Mouse (Mus musculus): ENCODE measurements around the gene Gm4787.
"Not testable (repeated sequence)": the region's sequence is repeated elsewhere in the genome, so short reads cannot be mapped to it uniquely, and the experiment has no call there.

The Gm4787 gene

DNA sequence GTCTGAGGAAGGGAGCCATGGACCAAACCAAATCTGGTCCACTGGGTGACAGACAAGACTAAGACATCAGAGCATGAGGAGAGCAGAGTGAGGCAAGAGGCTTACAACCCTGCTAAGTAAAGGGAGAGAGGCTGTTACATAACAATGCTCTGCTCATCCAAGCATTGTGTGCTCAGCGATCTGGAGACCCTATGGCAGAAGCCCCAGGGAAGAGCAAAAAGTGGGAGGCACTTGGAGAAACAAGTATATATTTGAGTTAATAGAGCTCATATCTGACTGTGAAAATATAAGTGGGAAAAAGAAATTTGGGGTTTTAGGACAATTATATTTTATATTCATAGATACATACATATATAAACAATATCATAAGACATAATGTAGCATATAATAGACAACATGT is at the start of gene Gm4787:
Gene Gm4787 (minus strand): TSS at position 101 of the 400 bp plus-strand sequence.
- DNase-seq (ENCODE audit: low spot score in 2 of 2): not testable (repeated sequence)

- no peak for DNase-seq (ENCODE audit: low spot score in 2 of 2)
Observed at GRCm38 (mm10) chr12:81421846-81422245, 42.6 kb upstream of the Gm4787 start, which contains the start of gene Adam4. Gene Adam4, minus strand, starts transcription at chr12:81421946.

- DNase-seq (ENCODE audit: low spot score in 2 of 2): no peak
Observed at GRCm38 (mm10) chr12:81413211-81413610, 33.9 kb upstream of the Gm4787 start.

DNA sequence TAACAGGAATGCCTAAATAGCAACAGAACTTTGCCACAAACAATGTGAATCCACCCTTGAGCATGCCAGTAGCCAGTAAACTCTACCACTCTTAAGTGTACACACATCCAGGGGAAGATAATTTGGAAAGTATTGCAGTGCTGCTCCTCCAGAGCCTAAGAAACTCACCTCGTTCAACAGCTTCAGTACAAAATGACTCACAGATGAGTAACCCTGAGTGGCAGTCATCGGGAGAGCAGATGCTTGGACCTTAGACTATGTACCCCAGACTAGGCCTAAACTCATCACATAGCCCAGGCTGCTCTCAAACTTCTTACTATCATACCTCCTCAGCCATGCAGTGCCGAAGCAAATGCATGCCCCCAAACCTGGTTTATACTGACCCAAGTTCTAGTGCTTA is 29.7 kb upstream of the Gm4787 start:
- DNase-seq (ENCODE audit: low spot score in 2 of 2): no peak

- DNase-seq (ENCODE audit: low spot score in 2 of 2): peak in 1 of 2 experiments; percentile 33
Observed at GRCm38 (mm10) chr12:81402187-81402586, 22.9 kb upstream of the Gm4787 start.

GRCm38 (mm10) chr12:81333841-81334240 is 45.4 kb downstream of the Gm4787 start:
- DNase-seq (ENCODE audit: low spot score in 2 of 2): no peak

GRCm38 (mm10) chr12:81332875-81333421 is 46.3 kb downstream of the Gm4787 start, which contains the start of gene Slc8a3:
Gene Slc8a3, minus strand, starts transcription at chr12:81333180.
- DNase-seq (ENCODE audit: low spot score in 2 of 2): no peak

- no peak for DNase-seq (ENCODE audit: low spot score in 2 of 2)
Observed at GRCm38 (mm10) chr12:81331937-81332874, 47.1 kb downstream of the Gm4787 start.

DNA sequence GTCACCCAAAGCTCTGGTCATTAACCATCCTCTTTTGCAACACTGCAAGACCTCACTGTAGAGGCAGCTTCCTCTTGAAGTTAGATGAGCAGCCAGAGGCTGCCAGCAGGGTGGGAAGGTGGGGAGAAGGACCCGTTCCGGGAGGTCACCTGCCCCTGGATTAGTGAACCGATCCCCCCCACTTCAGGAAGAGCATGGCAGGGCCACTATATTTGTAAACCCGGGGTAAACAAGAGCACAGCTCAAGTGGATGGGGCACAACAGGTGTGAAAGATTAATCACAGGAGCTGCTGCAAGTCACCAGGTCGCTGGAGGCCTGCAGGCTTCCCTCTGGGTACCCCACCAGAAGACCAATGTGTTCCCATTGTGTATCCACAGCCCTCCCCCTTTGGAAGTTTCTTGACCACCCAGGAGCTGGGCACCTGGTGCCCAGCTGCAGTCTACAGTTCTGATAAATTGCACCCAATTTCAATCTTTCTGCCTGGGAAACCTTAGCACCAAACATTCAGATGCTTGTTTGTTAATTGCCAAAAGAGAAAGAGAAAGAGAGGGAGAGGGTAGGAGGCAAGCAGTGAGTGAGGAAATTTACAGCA is 48.1 kb downstream of the Gm4787 start:
- DNase-seq (ENCODE audit: low spot score in 2 of 2): no peak

Data from heart, adult 9 months (tissue).